ENCODE assay signal across 25 mouse cellular contexts in genomic region chr5:143903813-143904212, GRCm38 (mm10). TPM values are rescaled to one million over a fixed set of nuclear protein-coding genes. Genes with fewer than 3 reads are reported as not detected.
DNase-seq lines count a peak whose midpoint lies in the region; ATAC-seq lines count a peak whose summit lies in the region.
"Had no signal": no experiment of that assay in that cellular context is flagged by ENCODE, and none has a peak within 500 bp of the region (broad histone marks: within the 10 kb centered on the region; RNA-seq: fewer than 3 reads in every experiment).

No protein-coding gene starts in this region.

- 92% methylated on average over 4 of the region's 4 CpGs for WGBS in midbrain, embryonic 11.5 days
- WGBS in midbrain, embryonic 13.5 days = 92% methylated on average over 4 of the region's 4 CpGs
- 57% methylated on average over 4 of the region's 4 CpGs for WGBS in liver, embryonic 11.5 days
- 34% methylated on average over 4 of the region's 4 CpGs for WGBS in liver, embryonic 15.5 days (ENCODE audit: insufficient replicate concordance)

- no peak overlapping the region for H3K4me2 ChIP-seq in midbrain, embryonic 11.5 days
- H3K4me2 ChIP-seq in midbrain, embryonic 13.5 days (replicated peaks) = no peak overlapping the region
- H3K4me2 ChIP-seq in liver, embryonic 11.5 days = no peak overlapping the region
- H3K4me2 ChIP-seq in liver, embryonic 15.5 days = no peak overlapping the region
- H3K4me2 ChIP-seq: forebrain, embryonic 15.5 days; heart, embryonic 11.5 days; heart, embryonic 15.5 days; hindbrain, embryonic 14.5 days had no signal

- H3K9me3 ChIP-seq in midbrain, embryonic 11.5 days (ENCODE audit: control insufficient read depth, low read length) = no peaks in the 10 kb centered on the region
- no peaks in the 10 kb centered on the region for H3K9me3 ChIP-seq in midbrain, embryonic 13.5 days
- H3K9me3 ChIP-seq in liver, embryonic 11.5 days (ENCODE audit: control insufficient read depth, low read length) = no peaks in the 10 kb centered on the region
- H3K9me3 ChIP-seq in liver, embryonic 15.5 days (replicated peaks) = no peaks in the 10 kb centered on the region
- H3K9me3 ChIP-seq: embryonic facial prominence, embryonic 10.5 days; forebrain, embryonic 15.5 days; heart, embryonic 15.5 days; hindbrain, embryonic 10.5 days had no signal

- H3K27ac ChIP-seq in midbrain, embryonic 11.5 days (ENCODE audit: low read depth, low read length) = no peak overlapping the region
- H3K27ac ChIP-seq in midbrain, embryonic 13.5 days = no peak overlapping the region
- peak overlapping the region; percentile 50; the same call in 1 of the 2 replicates for H3K27ac ChIP-seq in liver, embryonic 11.5 days (ENCODE audit: low read depth, low read length)
- peak overlapping the region; percentile 43; the same call in 1 of the 2 replicates for H3K27ac ChIP-seq in liver, embryonic 15.5 days (replicated peaks)
- H3K27ac ChIP-seq: embryonic facial prominence, embryonic 10.5 days; forebrain, embryonic 15.5 days; heart, adult 2 months; heart, embryonic 15.5 days; hindbrain, embryonic 10.5 days; hindbrain, embryonic 14.5 days had no signal

- H3K36me3 ChIP-seq in midbrain, embryonic 11.5 days (ENCODE audit: control insufficient read depth, insufficient read depth, low read length) = peaks cover 22% of the 10 kb centered on the region
- peaks cover 79% of the 10 kb centered on the region for H3K36me3 ChIP-seq in midbrain, embryonic 13.5 days
- peaks cover 46% of the 10 kb centered on the region for H3K36me3 ChIP-seq in liver, embryonic 11.5 days (ENCODE audit: control insufficient read depth, insufficient read depth, low read length)
- H3K36me3 ChIP-seq in liver, embryonic 15.5 days (replicated peaks) = peaks cover 81% of the 10 kb centered on the region

- H3K4me3 ChIP-seq in midbrain, embryonic 11.5 days (ENCODE audit: low read depth, low read length) = no peak overlapping the region
- H3K4me3 ChIP-seq in midbrain, embryonic 13.5 days (replicated peaks) = no peak overlapping the region
- H3K4me3 ChIP-seq in liver, embryonic 11.5 days (ENCODE audit: low read depth, low read length) = no peak overlapping the region
- no peak overlapping the region for H3K4me3 ChIP-seq in liver, embryonic 15.5 days (replicated peaks)
- H3K4me3 ChIP-seq: embryonic facial prominence, embryonic 10.5 days; erythroblast, embryonic 14.5 days; forebrain, embryonic 15.5 days; heart, adult 2 months; heart, embryonic 15.5 days; hindbrain, embryonic 10.5 days had no signal

- H3K4me1 ChIP-seq in midbrain, embryonic 11.5 days (ENCODE audit: control insufficient read depth, insufficient read depth, low read length) = peaks cover 7% of the 10 kb centered on the region
- peaks cover 15% of the 10 kb centered on the region for H3K4me1 ChIP-seq in midbrain, embryonic 13.5 days (replicated peaks)
- H3K4me1 ChIP-seq in liver, embryonic 11.5 days (replicated peaks; ENCODE audit: control insufficient read depth, insufficient read depth, low read length) = peaks cover 16% of the 10 kb centered on the region
- peaks cover 47% of the 10 kb centered on the region for H3K4me1 ChIP-seq in liver, embryonic 15.5 days (replicated peaks)

- ATAC-seq in midbrain, embryonic 11.5 days (ENCODE audit: low FRiP score) = no peak
- no peak for ATAC-seq in midbrain, embryonic 13.5 days
- peak; percentile 85 for ATAC-seq in liver, embryonic 11.5 days (replicated peaks; ENCODE audit: low FRiP score)
- ATAC-seq in liver, embryonic 15.5 days (ENCODE audit: insufficient read depth) = peak; percentile 59
- ATAC-seq in megakaryocyte-erythroid progenitor cell, adult 5-6 weeks (replicated peaks; ENCODE audit: low FRiP score, low TSS enrichment, poor library complexity, severe bottlenecking) = peak; percentile 76
- ATAC-seq: activated CD4-positive, CD25-positive, alpha-beta regulatory T cell, adult 4 months; forebrain, embryonic 15.5 days; Patski had no signal

- DNase-seq in midbrain, embryonic 11.5 days (ENCODE audit: low spot score, missing footprints) = peak; percentile 41
- no peak for DNase-seq in liver, embryonic 11.5 days (ENCODE audit: low spot score)
- DNase-seq in cerebellum, postnatal 36 days = no peak
- DNase-seq in spleen, adult 12 weeks (ENCODE audit: low spot score) = no peak
- no peak for DNase-seq in adrenal gland, adult (ENCODE audit: inconsistent age in 2 of 2, low spot score in 1 of 2)
- DNase-seq: adrenal gland, adult 2 months; adrenal gland, postnatal 25 days; cerebellum, adult 8-10 months; cerebellum, postnatal 14 days; gastrocnemius, postnatal 10 days; heart, adult 2 months had no signal

- H3K27me3 ChIP-seq in midbrain, embryonic 11.5 days (ENCODE audit: control insufficient read depth, insufficient read depth, low read length) = no peaks in the 10 kb centered on the region
- no peaks in the 10 kb centered on the region for H3K27me3 ChIP-seq in midbrain, embryonic 13.5 days
- H3K27me3 ChIP-seq in liver, embryonic 11.5 days (replicated peaks; ENCODE audit: control insufficient read depth, insufficient read depth, low read length) = no peaks in the 10 kb centered on the region
- H3K27me3 ChIP-seq in liver, embryonic 15.5 days = no peaks in the 10 kb centered on the region
- H3K27me3 ChIP-seq: forebrain, embryonic 15.5 days; heart, embryonic 15.5 days; Patski had no signal

- no peak overlapping the region for H3K9ac ChIP-seq in midbrain, embryonic 11.5 days (ENCODE audit: low read length)
- no peak overlapping the region for H3K9ac ChIP-seq in midbrain, embryonic 13.5 days (replicated peaks)
- no peak overlapping the region for H3K9ac ChIP-seq in liver, embryonic 11.5 days (ENCODE audit: low read depth, low read length)
- H3K9ac ChIP-seq in liver, embryonic 15.5 days = no peak overlapping the region
- H3K9ac ChIP-seq: forebrain, embryonic 15.5 days; heart, embryonic 15.5 days; hindbrain, embryonic 14.5 days had no signal

RNA-seq across cellular contexts. Expression of gene Aimp2, which starts 5.8 kb away (rescaled TPM):
- 99.5 and 101 TPM in 2 replicates for polyA plus RNA-seq in midbrain, embryonic 11.5 days (2014; fragmentation: Nextera tagmentation; extraction: Ambion mirVana)
- 82.0 and 82.6 TPM in 2 replicates for polyA plus RNA-seq in midbrain, embryonic 13.5 days (2015; fragmentation: Nextera tagmentation; extraction: Ambion mirVana)
- 126 and 130 TPM in 2 replicates for polyA plus RNA-seq in liver, embryonic 11.5 days (2014; fragmentation: Nextera tagmentation; extraction: Ambion mirVana)
- 44.1 TPM in 2 replicates for polyA plus RNA-seq in liver, embryonic 15.5 days (2015; fragmentation: Nextera tagmentation; extraction: Ambion mirVana)
- 81.7 and 111 TPM in 2 replicates for total RNA-seq in megakaryocyte-erythroid progenitor cell, adult 5-6 weeks (2014; fragmentation: Nextera tagmentation)
- 96.0 and 132 TPM in 2 replicates for total RNA-seq in megakaryocyte-erythroid progenitor cell, adult 5-6 weeks (2017)

RNA-seq across cellular contexts. Expression of gene Pms2, which starts 6.0 kb away (rescaled TPM):
- polyA plus RNA-seq in midbrain, embryonic 11.5 days (2014; fragmentation: Nextera tagmentation; extraction: Ambion mirVana) = 35.6 and 37.1 TPM in 2 replicates
- polyA plus RNA-seq in midbrain, embryonic 13.5 days (2015; fragmentation: Nextera tagmentation; extraction: Ambion mirVana) = 26.1 and 28.2 TPM in 2 replicates
- 27.0 and 30.9 TPM in 2 replicates for polyA plus RNA-seq in liver, embryonic 11.5 days (2014; fragmentation: Nextera tagmentation; extraction: Ambion mirVana)
- 11.7 and 14.5 TPM in 2 replicates for polyA plus RNA-seq in liver, embryonic 15.5 days (2015; fragmentation: Nextera tagmentation; extraction: Ambion mirVana)
- 20.5 and 35.7 TPM in 2 replicates for total RNA-seq in megakaryocyte-erythroid progenitor cell, adult 5-6 weeks (2014; fragmentation: Nextera tagmentation)
- 39.9 and 41.4 TPM in 2 replicates for total RNA-seq in megakaryocyte-erythroid progenitor cell, adult 5-6 weeks (2017)

RNA-seq across cellular contexts. Expression of gene Ankrd61, which starts 6.3 kb away (rescaled TPM):
- 0.12 and 0.17 TPM in 2 replicates for polyA plus RNA-seq in midbrain, embryonic 11.5 days (2014; fragmentation: Nextera tagmentation; extraction: Ambion mirVana)
- polyA plus RNA-seq in midbrain, embryonic 13.5 days (2015; fragmentation: Nextera tagmentation; extraction: Ambion mirVana) = 0.43 and 0.59 TPM in 2 replicates
- 0.19 and 0.22 TPM in 2 replicates for polyA plus RNA-seq in liver, embryonic 11.5 days (2014; fragmentation: Nextera tagmentation; extraction: Ambion mirVana)
- 0.30 and 0.39 TPM in 2 replicates for polyA plus RNA-seq in liver, embryonic 15.5 days (2015; fragmentation: Nextera tagmentation; extraction: Ambion mirVana)
- total RNA-seq in megakaryocyte-erythroid progenitor cell, adult 5-6 weeks (2014; fragmentation: Nextera tagmentation) = 1.6 TPM in 1 of 2 replicates, not detected in the other
- not detected in 2 replicates for total RNA-seq in megakaryocyte-erythroid progenitor cell, adult 5-6 weeks (2017)
- total RNA-seq: adrenal gland, adult 2 months; gastrocnemius, postnatal 10 days; heart, adult 2 months; heart, postnatal 25 days had no signal
- polyA plus RNA-seq: erythroblast, embryonic 14.5 days had no signal

RNA-seq across cellular contexts. Expression of gene Gm42421, which starts 24.2 kb away (rescaled TPM):
- 1.2 and 1.3 TPM in 2 replicates for polyA plus RNA-seq in midbrain, embryonic 11.5 days (2014; fragmentation: Nextera tagmentation; extraction: Ambion mirVana)
- 1.4 and 2.3 TPM in 2 replicates for polyA plus RNA-seq in midbrain, embryonic 13.5 days (2015; fragmentation: Nextera tagmentation; extraction: Ambion mirVana)
- polyA plus RNA-seq in liver, embryonic 11.5 days (2014; fragmentation: Nextera tagmentation; extraction: Ambion mirVana) = 0.41 and 0.70 TPM in 2 replicates
- 0.20 and 0.33 TPM in 2 replicates for polyA plus RNA-seq in liver, embryonic 15.5 days (2015; fragmentation: Nextera tagmentation; extraction: Ambion mirVana)
- not detected in 2 replicates for total RNA-seq in megakaryocyte-erythroid progenitor cell, adult 5-6 weeks (2014; fragmentation: Nextera tagmentation)
- total RNA-seq in megakaryocyte-erythroid progenitor cell, adult 5-6 weeks (2017) = not detected in 2 replicates
- total RNA-seq: heart, adult 2 months; heart, postnatal 25 days had no signal
- polyA plus RNA-seq: adrenal gland, adult 2 months; erythroblast, embryonic 14.5 days had no signal

RNA-seq across cellular contexts. Expression of gene Rsph10b, which starts 29.0 kb away (rescaled TPM):
- 0.47 and 0.56 TPM in 2 replicates for polyA plus RNA-seq in midbrain, embryonic 11.5 days (2014; fragmentation: Nextera tagmentation; extraction: Ambion mirVana)
- polyA plus RNA-seq in midbrain, embryonic 13.5 days (2015; fragmentation: Nextera tagmentation; extraction: Ambion mirVana) = 2.2 and 2.4 TPM in 2 replicates
- 0.34 TPM in 2 replicates for polyA plus RNA-seq in liver, embryonic 11.5 days (2014; fragmentation: Nextera tagmentation; extraction: Ambion mirVana)
- 0.40 and 0.70 TPM in 2 replicates for polyA plus RNA-seq in liver, embryonic 15.5 days (2015; fragmentation: Nextera tagmentation; extraction: Ambion mirVana)
- 0.98 and 1.8 TPM in 2 replicates for total RNA-seq in megakaryocyte-erythroid progenitor cell, adult 5-6 weeks (2014; fragmentation: Nextera tagmentation)
- not detected in 2 replicates for total RNA-seq in megakaryocyte-erythroid progenitor cell, adult 5-6 weeks (2017)
- polyA plus RNA-seq: activated CD4-positive, CD25-positive, alpha-beta regulatory T cell, adult 4 months; C2C12 had no signal

Comparison
In these comparisons a context has a peak if more than half of its experiments do, and no peak if none do; other contexts are left out.
1. ATAC-seq: peak in liver, embryonic 11.5 days (single experiment), liver, embryonic 15.5 days (single experiment) and megakaryocyte-erythroid progenitor cell, adult 5-6 weeks (single experiment); none in midbrain, embryonic 11.5 days (single experiment) and midbrain, embryonic 13.5 days (single experiment).
2. H3K27ac ChIP-seq: peak in liver, embryonic 11.5 days (single experiment) and liver, embryonic 15.5 days (single experiment); none in midbrain, embryonic 11.5 days (single experiment) and midbrain, embryonic 13.5 days (single experiment).